Mouse (Mus musculus): ENCODE measurements around the gene Isg20l2. TPM values are rescaled to one million over a fixed set of nuclear protein-coding genes. Genes with fewer than 3 reads are reported as not detected.

Gene Isg20l2
- polyA plus RNA-seq (2015; fragmentation: Illumina TruSeq; extraction: RNeasy Lipid Tissue Mini Kit (QIAGEN cat#74804); ENCODE audit: low read depth, low replicate concordance): 13.1 TPM

DNA sequence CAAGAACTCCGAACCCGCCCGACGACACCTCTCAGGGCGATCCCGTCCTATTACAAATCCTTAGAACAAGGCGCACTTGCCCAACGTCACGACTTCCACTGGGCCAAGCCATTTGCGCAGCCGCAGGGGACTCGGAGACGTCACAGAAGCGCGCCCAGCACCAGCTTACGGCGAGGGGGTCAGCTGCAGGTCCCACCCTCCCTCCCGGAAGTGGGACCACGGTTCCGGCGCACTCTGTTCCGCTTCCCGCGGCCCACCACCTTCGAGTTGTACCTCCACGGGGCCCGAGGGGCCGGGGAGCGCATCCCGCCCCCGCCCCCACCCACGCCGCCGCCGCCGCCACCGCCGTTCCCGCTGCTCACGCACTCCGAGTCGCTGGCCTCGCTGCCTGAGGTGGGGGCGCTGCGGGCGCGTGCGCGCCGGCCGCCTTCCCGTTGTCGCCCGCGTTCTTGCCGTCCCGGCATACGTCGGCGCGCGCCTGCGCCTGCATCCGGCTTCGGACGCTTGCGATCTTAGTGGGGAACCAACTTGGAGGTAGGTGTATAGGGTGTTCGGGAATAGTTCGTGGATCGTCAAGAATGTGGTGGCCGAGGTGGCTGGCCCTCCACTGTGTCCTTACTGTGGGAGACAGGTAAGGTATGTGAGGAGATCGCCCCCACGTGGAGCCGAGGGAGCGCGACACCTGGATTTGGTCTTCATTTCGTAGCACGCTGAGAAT is at the start of gene Isg20l2, which contains the start of gene Rrnad1:
Gene Isg20l2 (plus strand): TSS at position 237 of the 718 bp plus-strand sequence.
Gene Rrnad1 (minus strand): TSS at position 640 of the 718 bp plus-strand sequence.

DNA sequence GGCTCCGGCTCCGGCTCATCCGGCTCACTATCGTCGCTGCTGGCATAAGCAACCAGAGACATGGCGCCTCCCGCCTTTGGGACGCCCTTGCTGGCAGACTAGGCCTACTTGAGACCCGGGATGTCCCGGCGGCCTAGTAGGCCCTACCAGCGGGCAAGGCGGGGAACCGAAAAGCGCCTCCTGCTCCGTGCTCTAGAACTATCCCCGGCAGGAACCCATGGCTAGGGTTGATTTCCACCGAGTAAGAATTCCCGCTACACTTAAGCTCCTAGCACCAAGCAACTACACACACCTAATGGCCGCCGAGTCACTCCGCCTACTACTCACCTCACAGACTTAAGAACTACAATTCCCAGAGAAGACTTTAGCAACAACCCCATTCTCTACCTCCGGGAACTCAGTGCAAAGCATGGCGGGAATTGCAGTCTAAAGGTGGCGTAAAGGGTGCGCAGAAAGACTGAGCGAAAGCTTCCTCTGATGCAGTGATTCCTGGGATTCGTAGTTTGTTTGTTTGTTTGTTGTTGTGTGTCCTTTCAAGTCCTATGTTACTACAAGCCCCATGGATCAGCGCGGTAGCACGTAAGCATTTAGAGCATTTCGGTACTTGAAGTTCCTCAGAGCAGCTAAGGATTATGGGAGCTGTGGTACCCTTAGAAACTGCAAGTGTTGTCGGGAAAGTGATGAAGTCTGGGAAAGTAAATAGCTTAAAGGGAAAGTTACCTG is 44.7 kb upstream of the Isg20l2 start, which contains the start of gene Prcc:
Gene Prcc (minus strand): TSS at position 328 of the 723 bp plus-strand sequence.

DNA sequence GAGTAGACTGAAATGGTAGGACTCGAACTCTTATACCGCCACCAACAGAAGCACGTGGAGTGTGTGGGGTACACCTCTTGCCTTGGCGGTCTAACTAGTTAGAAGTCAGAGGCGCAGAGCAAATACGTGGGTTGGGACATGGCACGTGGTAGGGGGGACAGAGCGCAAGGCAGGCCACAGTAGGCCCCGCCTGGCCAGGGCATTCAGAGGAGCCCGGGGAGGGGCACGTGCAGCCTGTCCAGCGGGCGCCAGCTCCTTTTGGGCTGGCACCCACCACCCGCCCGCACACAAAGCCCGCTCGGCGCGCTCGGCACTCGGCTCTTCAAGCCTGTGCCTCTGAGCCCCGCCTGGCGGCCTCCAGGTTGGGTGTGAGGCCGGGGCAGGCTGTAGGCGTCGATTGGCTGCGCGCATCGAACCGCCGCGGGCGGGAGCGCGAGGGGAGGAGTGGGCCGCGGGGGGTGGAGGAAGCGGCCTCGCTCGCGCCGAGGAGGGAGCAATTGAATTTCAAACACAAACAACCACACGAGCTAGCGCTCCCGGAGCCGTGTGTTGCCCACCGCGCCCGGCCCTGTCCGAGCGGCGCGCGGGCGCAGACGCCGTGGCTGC is 24.1 kb upstream of the Isg20l2 start, which contains the start of gene Hdgf:
Gene Hdgf (plus strand): TSS at position 442 of the 606 bp plus-strand sequence.

DNA sequence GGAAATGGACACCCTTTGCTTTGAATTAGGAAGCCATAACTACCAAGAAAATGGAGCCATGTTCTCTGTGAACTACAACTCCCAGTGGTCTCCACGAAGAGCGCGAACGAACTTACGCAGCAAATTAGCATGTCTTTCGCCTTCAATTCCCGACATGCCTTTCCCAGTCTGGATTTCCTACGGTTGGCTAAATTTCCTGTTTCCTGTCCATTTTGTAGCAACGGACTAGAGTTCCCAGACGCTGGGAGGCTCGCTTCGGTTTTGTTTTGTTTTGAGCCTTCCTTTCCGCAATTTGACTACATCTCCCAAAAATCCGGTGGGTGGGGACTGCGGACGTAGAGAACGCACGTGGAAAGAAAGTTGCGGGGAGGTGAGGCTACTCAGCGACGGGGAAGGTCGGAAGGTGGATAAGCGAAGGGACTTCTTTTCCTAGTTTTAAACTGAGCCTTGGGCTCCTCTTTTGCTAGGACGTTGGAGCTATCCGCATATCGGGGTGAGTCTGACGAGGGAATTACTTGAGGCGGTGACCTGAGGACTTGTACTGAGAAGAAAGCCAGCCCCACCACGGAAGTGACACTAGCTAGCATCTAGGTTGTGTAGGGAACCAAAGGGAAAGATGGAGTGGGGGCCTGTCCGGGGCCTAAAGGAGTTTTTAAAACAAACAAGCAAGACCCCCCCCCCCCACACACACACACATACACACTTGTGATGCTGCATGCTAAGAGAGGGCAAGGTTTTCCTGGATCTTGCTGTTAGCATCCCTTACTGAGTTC is 10.6 kb upstream of the Isg20l2 start, which contains the start of gene Mrpl24:
Gene Mrpl24 (plus strand): TSS at position 171 of the 773 bp plus-strand sequence.

DNA sequence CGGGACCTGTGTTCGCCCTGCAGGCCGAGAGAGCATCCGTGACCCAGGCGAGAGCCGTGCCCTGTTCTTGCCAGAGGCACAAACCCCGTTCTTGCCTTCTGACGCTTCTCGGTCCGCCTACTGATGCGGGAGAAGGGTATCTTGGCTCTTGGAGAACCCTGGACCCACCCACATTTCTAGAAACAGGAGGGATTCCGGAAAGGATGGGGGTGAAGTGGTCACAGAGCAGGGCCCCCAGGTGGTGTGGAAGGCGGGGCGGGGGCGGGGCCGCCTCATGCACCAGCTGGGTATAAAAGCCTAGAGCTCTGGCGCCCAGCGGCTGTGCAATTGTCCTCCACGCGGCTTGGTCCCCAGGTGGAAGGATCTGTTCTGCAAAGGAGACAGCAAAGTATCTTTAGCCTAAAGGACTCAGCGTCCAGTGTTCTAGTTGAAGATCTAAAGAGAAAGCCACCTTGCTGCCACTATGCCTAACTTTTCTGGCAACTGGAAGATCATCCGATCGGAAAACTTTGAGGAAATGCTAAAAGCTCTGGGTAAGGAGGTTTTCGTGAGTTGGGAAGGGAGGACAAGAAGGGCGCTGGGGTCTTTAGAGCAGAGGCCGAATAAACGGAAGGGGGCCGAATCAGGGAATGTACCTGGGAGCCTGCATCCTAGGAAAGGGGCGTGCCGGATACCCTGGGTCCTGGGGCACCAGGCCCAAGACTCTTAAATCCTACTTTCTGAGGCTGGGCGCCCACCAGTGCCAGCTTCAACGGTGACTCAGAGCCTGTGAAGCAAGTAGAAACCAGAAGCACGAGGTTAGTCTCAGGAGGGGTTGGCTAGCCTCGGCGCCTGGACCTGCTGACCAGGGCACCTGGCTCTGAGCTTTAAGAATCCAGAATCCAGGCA is 18.5 kb downstream of the Isg20l2 start, which contains the start of gene Crabp2:
Gene Crabp2 (plus strand): TSS at position 289 of the 888 bp plus-strand sequence.

DNA sequence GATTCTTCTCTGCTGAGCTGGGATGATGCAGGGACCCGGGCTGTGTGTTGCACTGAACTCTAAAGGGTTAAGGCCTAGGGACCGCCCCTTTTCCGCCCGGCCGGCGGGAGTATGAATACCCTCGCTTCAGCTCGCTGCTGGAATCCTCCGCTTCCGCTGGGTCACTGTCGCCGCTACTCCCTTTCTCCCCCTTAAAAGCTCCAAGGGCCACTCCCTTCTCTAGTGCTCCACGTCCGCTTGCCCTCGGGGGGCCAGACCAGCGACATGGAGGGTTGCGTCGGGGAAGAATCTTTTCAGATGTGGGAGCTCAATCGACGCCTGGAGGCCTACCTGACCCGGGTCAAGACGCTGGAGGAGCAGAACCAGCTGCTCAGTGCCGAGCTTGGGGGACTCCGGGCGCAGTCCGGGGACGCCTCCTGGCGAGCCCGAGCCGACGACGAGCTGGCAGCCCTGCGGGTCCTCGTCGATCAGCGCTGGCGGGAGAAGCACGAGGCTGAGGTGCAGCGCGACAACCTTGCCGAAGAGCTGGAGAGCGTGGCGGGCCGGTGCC is 40.9 kb downstream of the Isg20l2 start, which contains the start of gene Nes:
Gene Nes (plus strand): TSS at position 140 of the 550 bp plus-strand sequence.

Other genes starting within 250 kb of the Isg20l2 start
- 2.9 TPM for gene Lrrc71, start 181.7 kb upstream of the Isg20l2 start, polyA plus RNA-seq (2015; fragmentation: Illumina TruSeq; extraction: RNeasy Lipid Tissue Mini Kit (QIAGEN cat#74804); ENCODE audit: low read depth, low replicate concordance)
- 1.6 TPM for gene Ntrk1, start 135.2 kb upstream of the Isg20l2 start, polyA plus RNA-seq (2015; fragmentation: Illumina TruSeq; extraction: RNeasy Lipid Tissue Mini Kit (QIAGEN cat#74804); ENCODE audit: low read depth, low replicate concordance)
- 0.22 TPM for gene Insrr, start 133.4 kb upstream of the Isg20l2 start, polyA plus RNA-seq (2015; fragmentation: Illumina TruSeq; extraction: RNeasy Lipid Tissue Mini Kit (QIAGEN cat#74804); ENCODE audit: low read depth, low replicate concordance)
- 4.8 TPM for gene Pear1, start 106.0 kb upstream of the Isg20l2 start, polyA plus RNA-seq (2015; fragmentation: Illumina TruSeq; extraction: RNeasy Lipid Tissue Mini Kit (QIAGEN cat#74804); ENCODE audit: low read depth, low replicate concordance)
- not detected for gene Sh2d2a, start 83.6 kb upstream of the Isg20l2 start, polyA plus RNA-seq (2015; fragmentation: Illumina TruSeq; extraction: RNeasy Lipid Tissue Mini Kit (QIAGEN cat#74804); ENCODE audit: low read depth, low replicate concordance)
- 45.3 TPM for gene Prcc, start 44.7 kb upstream of the Isg20l2 start, polyA plus RNA-seq (2015; fragmentation: Illumina TruSeq; extraction: RNeasy Lipid Tissue Mini Kit (QIAGEN cat#74804); ENCODE audit: low read depth, low replicate concordance)
- 168 TPM for gene Hdgf, start 24.0 kb upstream of the Isg20l2 start, polyA plus RNA-seq (2015; fragmentation: Illumina TruSeq; extraction: RNeasy Lipid Tissue Mini Kit (QIAGEN cat#74804); ENCODE audit: low read depth, low replicate concordance)
- 86.4 TPM for gene Mrpl24, start 10.8 kb upstream of the Isg20l2 start, polyA plus RNA-seq (2015; fragmentation: Illumina TruSeq; extraction: RNeasy Lipid Tissue Mini Kit (QIAGEN cat#74804); ENCODE audit: low read depth, low replicate concordance)
- 24.0 TPM for gene Rrnad1, start 403 bp downstream of the Isg20l2 start, polyA plus RNA-seq (2015; fragmentation: Illumina TruSeq; extraction: RNeasy Lipid Tissue Mini Kit (QIAGEN cat#74804); ENCODE audit: low read depth, low replicate concordance)
- gene Crabp2, start 18.4 kb downstream of the Isg20l2 start, polyA plus RNA-seq (2015; fragmentation: Illumina TruSeq; extraction: RNeasy Lipid Tissue Mini Kit (QIAGEN cat#74804); ENCODE audit: low read depth, low replicate concordance): 6.3 TPM
- 3.9 TPM for gene Nes, start 40.8 kb downstream of the Isg20l2 start, polyA plus RNA-seq (2015; fragmentation: Illumina TruSeq; extraction: RNeasy Lipid Tissue Mini Kit (QIAGEN cat#74804); ENCODE audit: low read depth, low replicate concordance)
- gene Bcan, start 69.9 kb downstream of the Isg20l2 start, polyA plus RNA-seq (2015; fragmentation: Illumina TruSeq; extraction: RNeasy Lipid Tissue Mini Kit (QIAGEN cat#74804); ENCODE audit: low read depth, low replicate concordance): 184 TPM
- gene Hapln2, start 97.3 kb downstream of the Isg20l2 start, polyA plus RNA-seq (2015; fragmentation: Illumina TruSeq; extraction: RNeasy Lipid Tissue Mini Kit (QIAGEN cat#74804); ENCODE audit: low read depth, low replicate concordance): 35.6 TPM
- 19.4 TPM for gene Gpatch4, start 112.8 kb downstream of the Isg20l2 start, polyA plus RNA-seq (2015; fragmentation: Illumina TruSeq; extraction: RNeasy Lipid Tissue Mini Kit (QIAGEN cat#74804); ENCODE audit: low read depth, low replicate concordance)
- gene Naxe, start 128.2 kb downstream of the Isg20l2 start, polyA plus RNA-seq (2015; fragmentation: Illumina TruSeq; extraction: RNeasy Lipid Tissue Mini Kit (QIAGEN cat#74804); ENCODE audit: low read depth, low replicate concordance): 138 TPM
- gene Ttc24, start 148.0 kb downstream of the Isg20l2 start, polyA plus RNA-seq (2015; fragmentation: Illumina TruSeq; extraction: RNeasy Lipid Tissue Mini Kit (QIAGEN cat#74804); ENCODE audit: low read depth, low replicate concordance): not detected
- 0.25 TPM for gene Iqgap3, start 151.7 kb downstream of the Isg20l2 start, polyA plus RNA-seq (2015; fragmentation: Illumina TruSeq; extraction: RNeasy Lipid Tissue Mini Kit (QIAGEN cat#74804); ENCODE audit: low read depth, low replicate concordance)
- 113 TPM for gene Mef2d, start 212.1 kb downstream of the Isg20l2 start, polyA plus RNA-seq (2015; fragmentation: Illumina TruSeq; extraction: RNeasy Lipid Tissue Mini Kit (QIAGEN cat#74804); ENCODE audit: low read depth, low replicate concordance)

Measured in brain, adult 10 weeks (tissue).